Mouse (Mus musculus) heart, postnatal 0 days (tissue): ENCODE data around the gene P2rx5.

Experiments used
- CTCF ChIP-seq: IDR thresholded peaks from 2 replicates; pipeline ENCODE4 v1.5.1; 2016; ENCODE audit warnings: antibody characterized with exemption, control low read depth, low read depth
- EP300 ChIP-seq: IDR thresholded peaks from 2 replicates; pipeline ENCODE4 v1.6.1; 2016; ENCODE audit warnings: antibody characterized with exemption, low read depth

DNA sequence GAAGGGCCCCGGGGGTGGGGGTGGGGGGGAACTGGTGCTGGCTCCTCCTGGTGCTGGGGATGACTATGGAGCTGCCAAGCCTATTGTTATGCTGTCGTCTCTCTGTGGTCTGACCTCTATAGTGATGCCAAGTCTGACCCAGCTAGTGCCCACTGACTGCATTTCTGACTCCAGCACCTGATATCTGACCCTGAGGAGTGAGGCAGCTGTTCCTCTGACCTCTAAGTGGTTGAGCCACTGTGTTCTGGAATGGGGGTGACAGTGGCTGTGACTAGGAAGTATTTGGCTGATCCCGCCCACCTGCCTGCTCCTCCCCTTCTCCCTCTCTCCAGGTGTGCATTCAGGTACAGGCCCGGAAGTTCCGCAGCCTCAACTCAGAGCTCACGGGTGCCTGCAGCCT lies 48.8 kb upstream of the P2rx5 start:
- TF ChIP-seq EP300 (no peak), CTCF (no peak)
